Mouse (Mus musculus): ENCODE results near the gene Gm28102. TPM values are rescaled to one million over a fixed set of nuclear protein-coding genes. Genes with fewer than 3 reads are reported as not detected.
"Not testable (repeated sequence)": the region's sequence is repeated elsewhere in the genome, so short reads cannot be mapped to it uniquely, and the experiment has no call there.

The Gm28102 gene
- total RNA-seq (2015): not detected in 2 replicates
- total RNA-seq (2017): not detected in 2 replicates

GRCm38 (mm10) chrY:88053015-88053414 lies at the start of gene Gm28102:
Gm28102 (plus strand) TSS chrY:88053315.
- not testable (repeated sequence) for ATAC-seq (replicated peaks; ENCODE audit: poor library complexity)

All from megakaryocyte progenitor cell, adult 5-6 weeks (primary cell).